Mouse (Mus musculus) bone marrow, adult 2 months (tissue): Measurements from ENCODE around the gene Ablim1.

ENCODE experiments used
- CTCF ChIP-seq: fragments of 200-500 bp; IDR thresholded peaks from 2 replicates; pipeline ENCODE4 v1.5.1; 2011; ENCODE audit warnings: low read length, control low read depth; ENCODE audit not compliant: control insufficient read depth, insufficient read depth
- POLR2A ChIP-seq: fragments of 200-500 bp; IDR thresholded peaks from 2 replicates; pipeline ENCODE4 v1.6.1; 2011; ENCODE audit warnings: low read depth, mild to moderate bottlenecking, control low read depth, low read length, borderline replicate concordance; ENCODE audit not compliant: control insufficient read depth

DNA sequence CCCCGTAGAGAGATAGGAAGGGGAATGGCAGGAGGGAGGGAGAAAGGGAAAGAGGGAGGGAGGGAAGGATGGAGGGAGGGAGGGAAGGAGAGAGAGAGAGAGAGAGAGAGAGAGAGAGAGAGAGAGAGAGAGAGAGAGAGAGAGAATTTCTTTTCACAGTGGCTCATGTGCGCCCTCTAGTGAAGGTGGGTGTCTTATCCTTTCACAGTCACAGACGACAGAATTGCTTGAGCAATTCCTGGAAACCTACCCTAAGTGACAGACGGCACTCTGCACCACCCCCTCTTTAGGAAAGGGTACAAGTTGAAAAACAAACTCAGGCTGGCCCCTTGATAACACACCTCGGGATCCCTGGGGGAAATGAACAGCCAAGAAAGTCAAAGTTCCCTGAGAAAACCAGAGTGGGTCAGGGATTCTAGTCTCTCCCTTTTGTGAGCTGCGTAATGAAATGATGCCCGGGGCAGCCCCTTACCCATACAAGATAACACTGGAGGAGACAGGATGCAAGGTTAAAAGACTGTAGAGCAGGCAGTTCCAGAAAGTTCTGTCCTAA, 11.1 kb upstream of the Ablim1 start:
- TF ChIP-seq CTCF, result peak; percentile 22; the same call in 1 of the 2 replicates
- TF ChIP-seq POLR2A, result no peak
